Mouse (Mus musculus): ENCODE measurements at regions not wholly inside any gene's neighbourhood (a gene's known extent, or its start where the extent isn't known, plus 50 kb on each side); places are given as distances from the start of the nearest gene placed in this dataset.
"Not testable (repeated sequence)": the region's sequence is repeated elsewhere in the genome, so short reads cannot be mapped to it uniquely, and the experiment has no call there.

- no peaks in the 10 kb centered on the region for H3K27me3 ChIP-seq (ENCODE audit: control insufficient read depth)
- H3K9me3 ChIP-seq (ENCODE audit: control insufficient read depth, low read length) = peaks cover 3% of the 10 kb centered on the region
- H3K4me1 ChIP-seq (ENCODE audit: control insufficient read depth) = no peaks in the 10 kb centered on the region
- TF ChIP-seq GATA1 (IDR thresholded peaks at IDR 0.05; ENCODE audit: low read length) (no peak), TAL1 (IDR thresholded peaks at IDR 0.05; ENCODE audit: low read length) (no peak)
- H3K36me3 ChIP-seq (ENCODE audit: control insufficient read depth) = no peaks in the 10 kb centered on the region
- no peak overlapping the region for H3K4me3 ChIP-seq (replicated peaks)
Measured at GRCm38 (mm10) chr8:90068441-90068840, 279.7 kb downstream of the Tox3 start.

- Histone ChIP-seq H3K4me1 (ENCODE audit: control insufficient read depth) (no peaks in the 10 kb centered on the region), H3K36me3 (ENCODE audit: control insufficient read depth) (no peaks in the 10 kb centered on the region), H3K27me3 (ENCODE audit: control insufficient read depth) (no peaks in the 10 kb centered on the region), H3K9me3 (ENCODE audit: control insufficient read depth, low read length) (peaks cover 3% of the 10 kb centered on the region), H3K4me3 (replicated peaks) (no peak overlapping the region)
- TF ChIP-seq GATA1 (IDR thresholded peaks at IDR 0.05; ENCODE audit: low read length) = no peak
- TF ChIP-seq TAL1 (IDR thresholded peaks at IDR 0.05; ENCODE audit: low read length) = no peak
Measured at GRCm38 (mm10) chr8:90064381-90064780, 283.8 kb downstream of the Tox3 start.

- TF ChIP-seq TAL1 (IDR thresholded peaks at IDR 0.05; ENCODE audit: low read length) (no peak), GATA1 (IDR thresholded peaks at IDR 0.05; ENCODE audit: low read length) (no peak)
Measured at GRCm38 (mm10) chr8:90063291-90063690, 284.9 kb downstream of the Tox3 start.

GRCm38 (mm10) chr8:90058631-90059166 is 289.4 kb downstream of the Tox3 start:
- Histone ChIP-seq H3K4me3 (replicated peaks) (no peak overlapping the region), H3K36me3 (ENCODE audit: control insufficient read depth) (no peaks in the 10 kb centered on the region), H3K4me1 (ENCODE audit: control insufficient read depth) (no peaks in the 10 kb centered on the region), H3K27me3 (ENCODE audit: control insufficient read depth) (no peaks in the 10 kb centered on the region), H3K9me3 (ENCODE audit: control insufficient read depth, low read length) (no peaks in the 10 kb centered on the region; the same call in 1 of the 2 replicates)
- TF ChIP-seq GATA1 (IDR thresholded peaks at IDR 0.05; ENCODE audit: low read length) (no peak), TAL1 (IDR thresholded peaks at IDR 0.05; ENCODE audit: low read length) (no peak)

More at GRCm38 (mm10) chr8:90063291-90063690, 284.9 kb downstream of the Tox3 start:
- Histone ChIP-seq H3K4me3 (replicated peaks) (no peak overlapping the region), H3K4me1 (ENCODE audit: control insufficient read depth) (no peaks in the 10 kb centered on the region), H3K27me3 (ENCODE audit: control insufficient read depth) (no peaks in the 10 kb centered on the region), H3K9me3 (ENCODE audit: control insufficient read depth, low read length) (peaks cover 3% of the 10 kb centered on the region), H3K36me3 (ENCODE audit: control insufficient read depth) (no peaks in the 10 kb centered on the region)

- TF ChIP-seq TAL1 (IDR thresholded peaks at IDR 0.05; ENCODE audit: low read length) (no peak), GATA1 (IDR thresholded peaks at IDR 0.05; ENCODE audit: low read length) (no peak)
- Histone ChIP-seq H3K4me3 (replicated peaks) (no peak overlapping the region), H3K4me1 (ENCODE audit: control insufficient read depth) (no peaks in the 10 kb centered on the region), H3K27me3 (ENCODE audit: control insufficient read depth) (no peaks in the 10 kb centered on the region), H3K36me3 (ENCODE audit: control insufficient read depth) (no peaks in the 10 kb centered on the region), H3K9me3 (ENCODE audit: control insufficient read depth, low read length) (no peaks in the 10 kb centered on the region; the same call in 1 of the 2 replicates)
Measured at GRCm38 (mm10) chr8:90056331-90056730, 291.8 kb downstream of the Tox3 start.

- Histone ChIP-seq H3K4me1 (ENCODE audit: control insufficient read depth) (no peaks in the 10 kb centered on the region), H3K4me3 (replicated peaks) (no peak overlapping the region)
Measured at GRCm38 (mm10) chr8:90046779-90047178, 301.4 kb downstream of the Tox3 start.

GRCm38 (mm10) chr8:90036436-90036835 is 311.7 kb downstream of the Tox3 start:
- H3K27me3 ChIP-seq (ENCODE audit: control insufficient read depth) = no peaks in the 10 kb centered on the region
- H3K4me1 ChIP-seq (ENCODE audit: control insufficient read depth) = no peaks in the 10 kb centered on the region
- no peak for TF ChIP-seq GATA1 (IDR thresholded peaks at IDR 0.05; ENCODE audit: low read length)
- TF ChIP-seq TAL1 (IDR thresholded peaks at IDR 0.05; ENCODE audit: low read length) = no peak
- H3K36me3 ChIP-seq (ENCODE audit: control insufficient read depth) = no peaks in the 10 kb centered on the region
- no peak overlapping the region for H3K4me3 ChIP-seq (replicated peaks)
- peaks cover 3% of the 10 kb centered on the region; the same call in 1 of the 2 replicates for H3K9me3 ChIP-seq (ENCODE audit: control insufficient read depth, low read length)

More at GRCm38 (mm10) chr8:90046779-90047178, 301.4 kb downstream of the Tox3 start:
- H3K9me3 ChIP-seq (ENCODE audit: control insufficient read depth, low read length) = peaks cover 5% of the 10 kb centered on the region; the same call in 1 of the 2 replicates
- no peaks in the 10 kb centered on the region for H3K27me3 ChIP-seq (ENCODE audit: control insufficient read depth)
- TF ChIP-seq GATA1 (IDR thresholded peaks at IDR 0.05; ENCODE audit: low read length) (no peak), TAL1 (IDR thresholded peaks at IDR 0.05; ENCODE audit: low read length) (no peak)
- no peaks in the 10 kb centered on the region for H3K36me3 ChIP-seq (ENCODE audit: control insufficient read depth)

- Histone ChIP-seq H3K9me3 (ENCODE audit: control insufficient read depth, low read length) (no peaks in the 10 kb centered on the region), H3K4me1 (ENCODE audit: control insufficient read depth) (no peaks in the 10 kb centered on the region), H3K36me3 (ENCODE audit: control insufficient read depth) (no peaks in the 10 kb centered on the region), H3K4me3 (replicated peaks) (no peak overlapping the region), H3K27me3 (ENCODE audit: control insufficient read depth) (no peaks in the 10 kb centered on the region)
- no peak for TF ChIP-seq GATA1 (IDR thresholded peaks at IDR 0.05; ENCODE audit: low read length)
- TF ChIP-seq TAL1 (IDR thresholded peaks at IDR 0.05; ENCODE audit: low read length) = no peak
Measured at GRCm38 (mm10) chr8:90032572-90032971, 315.6 kb downstream of the Tox3 start.

- no peak overlapping the region for H3K4me3 ChIP-seq (replicated peaks)
- no peaks in the 10 kb centered on the region for H3K27me3 ChIP-seq (ENCODE audit: control insufficient read depth)
- no peak for TF ChIP-seq GATA1 (IDR thresholded peaks at IDR 0.05; ENCODE audit: low read length)
- no peak for TF ChIP-seq TAL1 (IDR thresholded peaks at IDR 0.05; ENCODE audit: low read length)
- H3K36me3 ChIP-seq (ENCODE audit: control insufficient read depth) = no peaks in the 10 kb centered on the region
- no peaks in the 10 kb centered on the region for H3K9me3 ChIP-seq (ENCODE audit: control insufficient read depth, low read length)
- no peaks in the 10 kb centered on the region for H3K4me1 ChIP-seq (ENCODE audit: control insufficient read depth)
Measured at GRCm38 (mm10) chr8:90031220-90031619, 316.9 kb downstream of the Tox3 start.

- not testable (repeated sequence) for H3K36me3 ChIP-seq (ENCODE audit: control insufficient read depth)
Measured at GRCm38 (mm10) chr8:90017958-90018357, 330.2 kb downstream of the Tox3 start.

More at GRCm38 (mm10) chr8:90017958-90018357, 330.2 kb downstream of the Tox3 start:
- H3K27me3 ChIP-seq (ENCODE audit: control insufficient read depth); H3K4me3 ChIP-seq (replicated peaks); H3K4me1 ChIP-seq (ENCODE audit: control insufficient read depth): not testable (repeated sequence)
- H3K9me3 ChIP-seq (ENCODE audit: control insufficient read depth, low read length) = peaks cover 11% of the 10 kb centered on the region; the same call in 1 of the 2 replicates

Data from erythroblast, embryonic 14.5 days (primary cell).